Mouse (Mus musculus) myocyte (in vitro differentiated cells): Measurements from ENCODE around the gene Wdhd1. TPM values are rescaled to one million over a fixed set of nuclear protein-coding genes. Genes with fewer than 3 reads are reported as not detected.

Experiments used
- H3K27me3 ChIP-seq: one replicate; pipeline ENCODE4 v1.6.1; 2011; ENCODE audit not compliant: control insufficient read depth, insufficient read depth, insufficient read length
- H3K36me3 ChIP-seq: one replicate; pipeline ENCODE4 v1.6.1; 2011; ENCODE audit not compliant: control insufficient read depth, insufficient read depth
- H3K4me2 ChIP-seq: one replicate; pipeline ENCODE4 v1.6.1; 2011; ENCODE audit warnings: low read depth, control low read depth
- H3K4me3 ChIP-seq: one replicate; pipeline ENCODE4 v1.5.1; 2011; ENCODE audit warnings: mild to moderate bottlenecking, control low read depth, moderate library complexity
- H3K79me2 ChIP-seq: one replicate; pipeline ENCODE4 v1.6.1; 2011; ENCODE audit not compliant: control insufficient read depth, insufficient read depth
- H3ac ChIP-seq: one replicate; pipeline ENCODE4 v1.6.1; 2011; ENCODE audit not compliant: control insufficient read depth, insufficient read length
- CEBPB ChIP-seq: IDR thresholded peaks from 2 replicates; pipeline ENCODE4 v1.6.1; 2011; ENCODE audit warnings: mild to moderate bottlenecking, moderate library complexity; ENCODE audit not compliant: poor library complexity, insufficient read depth, severe bottlenecking
- E2F4 ChIP-seq: IDR thresholded peaks from one replicate; pipeline ENCODE4 v1.6.1; 2011; ENCODE audit warnings: mild to moderate bottlenecking, control low read depth, moderate library complexity; ENCODE audit not compliant: insufficient read depth
- MAX ChIP-seq: IDR thresholded peaks from one replicate; pipeline ENCODE4 v1.6.1; 2011; ENCODE audit warnings: low read depth, mild to moderate bottlenecking, control low read depth
- MYOD1 ChIP-seq, 3 experiments: IDR thresholded peaks; one replicate each; pipeline ENCODE4 v1.6.1; 2011; ENCODE audit warnings: control low read depth in 2 of 3, low read depth in 2 of 3, mild to moderate bottlenecking in 2 of 3, moderate library complexity in 1 of 3; ENCODE audit not compliant: insufficient read length in 2 of 3, control insufficient read depth in 1 of 3
- MYOG ChIP-seq, 3 experiments: IDR thresholded peaks; one replicate each; pipeline ENCODE4 v1.6.1; 2011; ENCODE audit warnings: control low read depth in 2 of 3, low read depth in 2 of 3, mild to moderate bottlenecking in 2 of 3; ENCODE audit not compliant: insufficient read length in 2 of 3, control insufficient read depth in 1 of 3, insufficient read depth in 1 of 3
- REST ChIP-seq: IDR thresholded peaks from one replicate; pipeline ENCODE4 v1.6.1; 2011; ENCODE audit warnings: mild to moderate bottlenecking, control low read depth, moderate library complexity; ENCODE audit not compliant: insufficient read depth, insufficient read length
- SRF ChIP-seq: IDR thresholded peaks from one replicate; pipeline ENCODE4 v1.6.1; 2011; ENCODE audit warnings: low read depth; ENCODE audit not compliant: control insufficient read depth, insufficient read length
- TCF12 ChIP-seq: IDR thresholded peaks from one replicate; pipeline ENCODE4 v1.6.1; 2011; ENCODE audit warnings: mild to moderate bottlenecking, control low read depth; ENCODE audit not compliant: poor library complexity, insufficient read depth, severe bottlenecking
- TCF3 ChIP-seq: IDR thresholded peaks from one replicate; pipeline ENCODE4 v1.6.1; 2011; ENCODE audit warnings: low read depth, control low read depth; ENCODE audit not compliant: insufficient read length
- USF1 ChIP-seq: IDR thresholded peaks from one replicate; pipeline ENCODE4 v1.6.1; 2011; ENCODE audit warnings: low read depth, mild to moderate bottlenecking, control low read depth, moderate library complexity
- polyA plus RNA-seq: library from polyadenylated mRNA; unstranded; fragments of >200 nt; fragmentation: generic; extraction: Trizol; gene quantifications from one replicate; pipeline ENCODE4 v1.2.1, GENCODE M21; 2012; ENCODE audit warnings: missing spikeins

Wdhd1 gene
- polyA plus RNA-seq, 1 experiment, result 2.1 TPM

GRCm38 (mm10) chr14:47191861-47192260 lies 84.8 kb downstream of the Wdhd1 start:
- Histone ChIP-seq H3K27me3 (no peaks in the 10 kb centered on the region), H3K36me3 (no peaks in the 10 kb centered on the region), H3K4me3 (no peak overlapping the region), H3ac (no peak overlapping the region), H3K79me2 (peaks cover 5% of the 10 kb centered on the region), H3K4me2 (no peak overlapping the region)
- no peak for TF ChIP-seq SRF
- no peak for TF ChIP-seq CEBPB
- TF ChIP-seq E2F4, result no peak
- TF ChIP-seq TCF3, result no peak
- TF ChIP-seq MAX, result no peak
- no peak for TF ChIP-seq MYOD1 (IDR thresholded peaks at IDR 0.05; ENCODE audit: control insufficient read depth in 1 of 3, insufficient read length in 2 of 3, low read depth in 2 of 3)
- no peak for TF ChIP-seq USF1
- no peak for TF ChIP-seq MYOG (IDR thresholded peaks at IDR 0.05; ENCODE audit: control insufficient read depth in 1 of 3, insufficient read depth in 1 of 3, insufficient read length in 2 of 3, low read depth in 2 of 3)
- no peak for TF ChIP-seq TCF12
- TF ChIP-seq REST, result no peak

Other genes with a start within 250 kb of the Wdhd1 start
- 15.0 TPM for gene Gch1, start 87.4 kb downstream of the Wdhd1 start, polyA plus RNA-seq
- 2.5 TPM for gene Socs4, start 74 bp upstream of the Wdhd1 start, polyA plus RNA-seq
- gene Mapk1ip1l, start 21.4 kb upstream of the Wdhd1 start, polyA plus RNA-seq, result 22.9 TPM
- gene Lgals3, start 90.9 kb upstream of the Wdhd1 start, polyA plus RNA-seq, result 525 TPM
- gene Dlgap5, start 141.6 kb upstream of the Wdhd1 start, polyA plus RNA-seq, result 16.3 TPM
- 10.7 TPM for gene Fbxo34, start 173.6 kb upstream of the Wdhd1 start, polyA plus RNA-seq